Mouse (Mus musculus): ENCODE measurements around the gene E130308A19Rik. TPM values are rescaled to one million over a fixed set of nuclear protein-coding genes. Genes with fewer than 3 reads are reported as not detected.

The E130308A19Rik gene
- total RNA-seq, 2 experiments from 2014 or later, result 14.5 to 16.6 TPM

GRCm38 (mm10) chr4:59682491-59682890, 56.5 kb downstream of the E130308A19Rik start:
- no peak for DNase-seq

DNA sequence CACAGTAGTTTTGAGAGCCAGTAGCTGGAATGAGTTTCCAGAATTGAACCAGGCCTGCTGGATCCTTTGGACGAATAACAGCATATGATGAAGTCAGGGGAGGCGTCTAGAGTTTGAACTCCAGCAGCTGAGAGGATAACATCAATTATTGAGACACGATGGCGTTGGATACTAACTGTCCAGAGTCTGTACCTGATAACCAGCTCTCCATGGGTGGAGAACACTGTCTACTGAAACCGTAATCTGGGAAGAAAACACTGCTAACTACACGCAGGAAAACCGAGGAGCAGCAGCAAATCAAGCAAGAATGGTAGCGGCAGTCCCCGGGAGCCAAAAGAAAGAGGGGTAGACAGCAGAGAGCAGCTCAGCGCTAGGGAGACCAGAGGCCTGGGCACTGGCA, 56.9 kb downstream of the E130308A19Rik start:
- no peak for DNase-seq

GRCm38 (mm10) chr4:59684306-59684705, 58.3 kb downstream of the E130308A19Rik start:
- no peak for DNase-seq

GRCm38 (mm10) chr4:59686716-59687115, 60.7 kb downstream of the E130308A19Rik start:
- DNase-seq, result no peak

DNA sequence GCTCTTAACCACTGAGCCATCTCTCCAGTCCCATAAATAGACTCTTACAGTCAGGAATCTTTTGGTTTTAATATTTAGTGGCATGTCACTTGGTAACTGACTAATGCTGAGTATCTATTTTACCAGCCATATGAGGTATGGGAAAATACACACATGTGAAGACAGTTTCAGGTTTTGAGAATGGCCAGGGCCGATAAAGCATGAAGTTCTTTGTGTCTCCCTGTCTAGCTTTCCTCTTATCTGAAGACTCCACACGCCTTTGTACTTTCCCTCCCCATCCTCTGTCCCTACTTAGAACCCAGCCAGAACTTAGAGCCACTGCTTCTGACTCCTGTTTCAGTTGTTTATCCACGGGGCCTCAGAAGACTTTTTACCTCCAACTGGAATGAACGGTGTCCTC, 63.0 kb downstream of the E130308A19Rik start:
- DNase-seq, result no peak

DNA sequence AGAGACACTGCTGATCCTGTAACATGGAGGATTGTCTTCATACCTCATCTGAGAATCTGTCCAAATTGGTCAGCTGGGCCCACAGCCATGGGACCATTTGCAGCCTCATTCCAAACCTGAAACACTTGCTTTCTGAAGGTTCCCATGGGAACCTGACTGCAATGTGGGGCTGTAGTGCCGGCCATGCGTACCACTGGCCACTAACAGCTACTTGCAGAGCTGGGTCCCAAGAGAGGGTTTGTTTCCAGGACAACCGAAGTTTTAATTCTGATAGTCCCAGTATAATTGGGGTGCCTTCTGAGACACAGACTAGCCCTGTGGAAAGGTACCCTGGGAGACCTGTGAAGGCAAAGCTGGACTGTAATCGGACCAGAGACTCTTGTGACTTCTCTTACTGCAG, 64.1 kb downstream of the E130308A19Rik start:
- no peak for DNase-seq

GRCm38 (mm10) chr4:59696846-59697245, 70.8 kb downstream of the E130308A19Rik start:
- DNase-seq, result no peak

DNA sequence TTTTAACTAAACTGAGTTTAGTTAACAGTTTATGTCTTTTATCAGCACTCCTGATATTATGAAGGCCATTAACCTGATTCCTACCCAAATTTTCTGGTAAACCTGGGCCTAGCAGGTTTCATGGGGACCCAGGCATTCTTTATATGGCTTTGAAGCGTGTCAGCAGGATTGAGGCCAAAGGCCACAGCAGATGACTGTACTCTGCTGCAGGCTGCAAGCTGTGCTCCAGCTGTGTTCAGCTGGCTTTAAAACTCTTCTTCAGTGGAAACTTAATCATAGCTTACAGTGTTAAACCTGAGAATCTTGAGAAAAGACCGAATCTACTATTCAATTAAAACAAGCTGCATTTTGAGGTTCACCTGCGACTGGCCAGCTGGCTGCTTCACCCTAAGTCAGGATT, 71.9 kb downstream of the E130308A19Rik start:
- DNase-seq, result no peak

DNA sequence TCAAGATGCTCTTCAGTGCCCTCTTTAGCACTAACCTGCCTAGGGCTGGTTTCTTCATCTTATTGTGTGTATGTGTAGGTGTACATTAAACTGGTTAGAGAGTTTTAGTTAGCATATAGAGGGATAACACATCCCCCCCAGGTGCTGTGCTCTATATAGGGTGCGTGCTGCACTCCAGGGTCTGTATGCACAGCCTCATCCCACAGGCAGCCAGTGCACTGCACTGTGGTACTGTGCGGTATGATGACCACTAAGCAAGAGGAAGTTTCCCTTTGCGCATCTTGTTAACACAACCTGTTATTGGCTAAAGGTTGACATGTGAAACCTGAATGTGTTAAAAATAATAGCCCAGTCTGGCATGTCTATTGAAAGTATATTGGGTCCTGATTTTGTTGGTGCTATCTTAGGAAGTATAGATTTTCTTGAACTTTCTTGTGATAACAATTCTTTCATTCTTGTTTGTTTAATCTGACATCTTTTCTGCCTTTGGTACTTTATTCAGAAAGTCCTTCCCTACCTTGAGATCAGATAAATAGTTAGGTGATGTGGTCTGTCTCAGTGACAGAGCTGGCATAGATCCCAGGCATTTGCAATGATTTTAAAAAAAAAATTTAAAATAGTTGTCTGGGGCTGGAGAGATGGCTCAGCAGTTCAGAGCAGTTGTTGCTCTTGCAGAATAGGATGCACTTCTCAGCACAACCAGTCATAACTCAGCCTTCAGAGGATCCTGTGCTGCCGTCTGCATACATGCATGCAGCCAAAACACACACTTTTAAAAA, 73.2 kb downstream of the E130308A19Rik start:
- no peak for DNase-seq

DNA sequence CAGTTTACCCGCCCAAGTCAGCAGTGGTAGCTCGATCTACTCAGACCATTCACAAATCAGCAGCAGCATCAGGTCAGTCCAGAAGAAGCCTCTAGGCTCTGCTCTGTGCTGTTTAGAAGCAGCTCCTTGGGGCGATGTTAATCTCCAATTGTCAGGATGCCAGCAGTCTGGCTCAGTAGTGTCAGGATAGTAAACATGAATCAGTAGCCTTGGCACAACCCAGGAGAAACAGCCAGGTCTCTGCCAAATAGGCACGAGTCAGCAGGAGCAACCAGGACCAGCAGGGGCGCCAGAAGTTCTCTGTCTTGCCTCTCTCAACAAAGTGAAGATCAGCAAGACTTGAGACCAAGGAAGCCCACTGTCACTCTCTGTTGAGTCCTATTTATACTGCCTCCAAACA, 83.3 kb downstream of the E130308A19Rik start:
- peak; percentile 78 for DNase-seq

DNA sequence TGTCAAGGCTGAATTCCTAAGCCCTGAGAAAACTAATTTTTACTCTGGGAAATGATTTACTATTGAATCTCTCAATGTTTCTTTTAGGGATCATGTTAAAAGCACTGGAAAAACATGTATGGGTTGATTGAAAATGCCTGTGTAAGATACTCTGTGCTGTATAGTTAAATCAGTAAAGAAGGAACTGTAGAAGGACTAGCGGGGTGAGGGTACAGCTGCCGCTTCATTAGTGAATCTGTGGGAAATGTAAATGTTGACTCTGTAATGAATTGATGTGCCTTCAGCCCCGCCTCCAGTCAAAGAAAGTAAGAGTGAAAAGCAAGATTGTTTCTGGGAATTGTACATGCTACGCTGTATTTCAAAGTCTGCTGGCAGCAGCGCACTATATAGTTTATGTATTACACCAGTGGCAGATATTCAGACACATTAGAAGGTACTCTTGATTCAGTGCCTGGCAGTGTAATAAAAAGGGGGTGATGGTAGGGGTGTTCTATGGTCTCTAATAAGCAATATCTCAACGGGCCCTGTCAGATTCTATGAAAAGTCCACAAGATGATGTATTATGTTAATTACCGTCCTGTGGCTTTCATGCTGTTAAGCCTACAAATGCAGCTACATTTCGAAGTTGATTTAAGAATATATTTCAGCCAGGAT, 84.9 kb downstream of the E130308A19Rik start:
- DNase-seq, result no peak

GRCm38 (mm10) chr4:59712451-59712850, 86.4 kb downstream of the E130308A19Rik start:
- no peak for DNase-seq

- no peak for DNase-seq
These were observed 86.9 kb downstream of the E130308A19Rik start for GRCm38 (mm10) chr4:59712955-59713354.

DNA sequence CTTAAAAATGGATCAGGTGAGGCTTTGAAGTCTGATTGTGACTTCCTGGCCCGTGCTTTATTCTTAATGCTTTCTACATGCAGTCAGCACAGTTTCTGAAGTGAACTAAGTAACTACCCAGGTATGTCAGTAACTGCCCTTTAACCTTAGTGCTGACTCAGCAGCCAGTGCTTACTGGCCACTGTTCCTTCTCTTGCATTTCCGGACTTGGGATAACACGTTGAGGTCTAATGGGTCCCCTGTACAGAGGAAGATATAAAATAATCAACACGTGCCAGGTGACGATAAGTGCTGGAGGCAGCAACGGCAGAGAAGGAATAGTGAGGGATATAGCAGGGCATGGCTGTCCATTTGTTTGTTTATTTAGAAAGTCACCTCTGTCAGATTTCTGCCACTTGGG, 88.5 kb downstream of the E130308A19Rik start:
- DNase-seq, result no peak

- DNase-seq, result no peak
These were observed 88.9 kb downstream of the E130308A19Rik start for GRCm38 (mm10) chr4:59714926-59715325.

GRCm38 (mm10) chr4:59715531-59715930, 89.5 kb downstream of the E130308A19Rik start:
- DNase-seq, result no peak

- DNase-seq, result no peak
These were observed 91.3 kb downstream of the E130308A19Rik start for GRCm38 (mm10) chr4:59717349-59717748.

GRCm38 (mm10) chr4:59718542-59718941, 92.5 kb downstream of the E130308A19Rik start:
- DNase-seq, result no peak

DNA sequence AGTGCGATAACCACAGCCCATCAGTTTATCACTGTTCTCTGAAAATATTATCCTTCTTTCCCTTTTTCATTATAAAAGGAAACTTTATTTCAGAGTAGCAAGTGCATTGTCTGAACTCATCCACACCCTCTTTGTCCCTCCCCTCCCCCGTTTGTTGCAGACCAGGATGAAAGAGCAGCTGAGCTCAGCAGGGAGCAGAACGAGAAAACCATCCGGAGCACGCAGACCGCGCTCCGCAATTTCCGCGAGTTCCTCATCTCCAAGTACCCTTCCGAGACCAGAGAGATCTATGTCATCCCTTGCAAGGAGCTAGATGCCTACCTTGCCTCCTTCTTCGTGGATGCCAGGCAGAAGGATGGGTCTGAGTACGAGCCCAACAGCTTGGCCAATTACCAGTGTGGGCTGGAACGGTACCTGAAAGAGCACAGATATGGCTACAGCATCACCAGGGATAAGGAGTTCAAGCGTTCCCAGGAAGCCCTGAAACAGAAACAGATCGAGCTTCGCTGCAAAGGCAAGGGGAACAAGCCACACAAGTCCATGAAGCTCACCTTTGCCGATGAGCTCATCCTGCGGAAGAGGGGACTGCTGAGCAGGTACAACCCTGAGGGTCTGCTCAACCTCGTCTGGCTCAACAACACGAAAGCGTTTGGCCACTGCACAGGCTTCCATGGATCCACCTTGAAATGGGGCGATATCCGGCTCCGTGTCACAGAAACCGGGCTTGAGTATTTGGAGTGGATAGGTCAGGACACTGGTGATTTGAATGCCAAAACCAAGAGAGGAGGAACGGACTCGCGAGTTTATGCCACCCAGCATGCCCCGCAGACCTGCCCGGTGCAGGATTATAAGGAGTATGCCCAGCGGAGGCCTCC, 93.7 kb downstream of the E130308A19Rik start:
- DNase-seq, result no peak

- DNase-seq, result no peak
These were observed 95.8 kb downstream of the E130308A19Rik start for GRCm38 (mm10) chr4:59721811-59722210.

DNA sequence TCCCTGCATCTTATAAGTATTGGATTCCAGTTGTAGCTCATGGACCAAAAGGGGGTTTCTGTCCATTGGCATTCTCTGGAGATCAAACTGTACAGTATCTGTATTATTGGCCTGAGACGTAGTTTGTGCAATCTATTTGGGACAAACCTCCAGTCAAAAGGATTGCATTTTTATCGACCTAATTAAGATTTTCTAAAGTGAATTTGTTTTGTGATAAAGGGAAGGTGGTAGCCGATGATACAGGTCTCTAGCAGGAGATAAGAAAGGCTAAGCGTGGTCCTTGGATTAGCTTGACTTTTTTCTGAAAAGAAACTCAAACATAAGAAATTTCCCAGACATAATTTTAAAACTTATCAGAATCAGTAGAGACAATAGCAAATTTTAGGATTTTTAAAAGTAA, 99.6 kb downstream of the E130308A19Rik start:
- no peak for DNase-seq

GRCm38 (mm10) chr4:59726501-59726900, 100.5 kb downstream of the E130308A19Rik start:
- DNase-seq, result no peak
